Mouse (Mus musculus): ENCODE measurements at regions not wholly inside any gene's neighbourhood (a gene's known extent, or its start where the extent isn't known, plus 50 kb on each side); places are given as distances from the start of the nearest gene placed in this dataset.

GRCm38 (mm10) chr3:106955555-106956446 lies 80.2 kb upstream of the Kcna3 start:
- TF ChIP-seq CTCF (IDR thresholded peaks at IDR 0.05; ENCODE audit: borderline replicate concordance, control insufficient read depth, extremely low read depth, insufficient read depth, low read length, poor library complexity) (no peak), POLR2A (IDR thresholded peaks at IDR 0.05; ENCODE audit: control insufficient read depth, extremely low read depth, insufficient read depth, low read length, poor library complexity) (no peak)

Data from thymus, adult 2 months (tissue).